Mouse (Mus musculus) stomach, embryonic 14.5 days (tissue): ENCODE measurements at regions not wholly inside any gene's neighbourhood (a gene's known extent, or its start where the extent isn't known, plus 50 kb on each side); places are given as distances from the start of the nearest gene placed in this dataset.
A peak's percentile ranks its signal among the peaks of the same experiment; 100 is the strongest.

Source experiments
- ATAC-seq: fragments of 200-750 bp; cut with Nextera tagmentation; 2 replicates; pipeline ENCODE4 v1.8.0; 2017; ENCODE audit warnings: low read depth, moderate TSS enrichment; ENCODE audit not compliant: insufficient number of reproducible peaks, insufficient read depth, low FRiP score
- H3K27ac ChIP-seq: fragments of 300-500 bp; sonication (generic); 2 replicates; pipeline ENCODE4 v1.5.1; 2014; ENCODE audit warnings: mild to moderate bottlenecking, low read length, moderate library complexity, mixed read lengths
- H3K27me3 ChIP-seq: fragments of 300-500 bp; sonication (generic); 2 replicates; pipeline ENCODE4 v1.6.1; 2014; ENCODE audit warnings: low read length, control low read depth, mixed read lengths; ENCODE audit not compliant: control insufficient read depth, insufficient read depth
- H3K36me3 ChIP-seq: fragments of 300-500 bp; sonication (generic); 2 replicates; pipeline ENCODE4 v1.6.1; 2014; ENCODE audit warnings: mild to moderate bottlenecking, control low read depth, low read length, moderate library complexity, mixed read lengths; ENCODE audit not compliant: control insufficient read depth, insufficient read depth
- H3K4me1 ChIP-seq: fragments of 300-500 bp; sonication (generic); 2 replicates; pipeline ENCODE4 v1.6.1; 2014; ENCODE audit warnings: low read length, control low read depth, mixed read lengths; ENCODE audit not compliant: control insufficient read depth, insufficient read depth
- H3K4me2 ChIP-seq: fragments of 300-500 bp; sonication (generic); replicated peaks from 2 replicates; pipeline ENCODE4 v1.6.1; 2014; ENCODE audit warnings: low read depth, low read length, control low read depth
- H3K4me3 ChIP-seq: fragments of 300-500 bp; sonication (generic); 2 replicates; pipeline ENCODE4 v1.5.1; 2014; ENCODE audit warnings: low read depth, low read length, control low read depth
- H3K9ac ChIP-seq: fragments of 300-500 bp; sonication (generic); replicated peaks from 2 replicates; pipeline ENCODE4 v1.6.1; 2014; ENCODE audit warnings: low read depth, mild to moderate bottlenecking, control low read depth, low read length, moderate library complexity, mixed read lengths
- H3K9me3 ChIP-seq: fragments of 300-500 bp; sonication (generic); 2 replicates; pipeline ENCODE4 v1.6.1; 2016; ENCODE audit warnings: low read depth, low read length, control low read depth; ENCODE audit not compliant: control insufficient read depth
- WGBS: fragments of 180-500 bp; shearing (Covaris S2); extraction: QIAGEN DNeasy Blood & Tissue Kit; methylation state at CpG from one replicate; pipeline ENCODE4 v1.1.7; 2014; 5-methylcytosine and 5-hydroxymethylcytosine counted together

- no peaks in the 10 kb centered on the region for H3K4me1 ChIP-seq
- H3K4me3 ChIP-seq, result no peak overlapping the region
- H3K27ac ChIP-seq, result no peak overlapping the region
- no peaks in the 10 kb centered on the region for H3K9me3 ChIP-seq
- H3K27me3 ChIP-seq, result no peaks in the 10 kb centered on the region
- no peak overlapping the region for H3K9ac ChIP-seq
- 76% methylated on average over 8 of the region's 8 CpGs for WGBS
- ATAC-seq, result no peak
- H3K36me3 ChIP-seq, result no peaks in the 10 kb centered on the region
- no peak overlapping the region for H3K4me2 ChIP-seq
These were observed 456.8 kb downstream of the Kcnj2 start for GRCm38 (mm10) chr11:111522716-111523115.

- no peaks in the 10 kb centered on the region for H3K9me3 ChIP-seq
- H3K4me2 ChIP-seq, result no peak overlapping the region
- no peaks in the 10 kb centered on the region for H3K27me3 ChIP-seq
- ATAC-seq, result no peak
- no peak overlapping the region for H3K27ac ChIP-seq
- H3K9ac ChIP-seq, result no peak overlapping the region
- WGBS, result 58% methylated on average over 8 of the region's 8 CpGs
- H3K4me3 ChIP-seq, result no peak overlapping the region
- no peaks in the 10 kb centered on the region for H3K4me1 ChIP-seq
- H3K36me3 ChIP-seq, result no peaks in the 10 kb centered on the region
These were observed 457.5 kb downstream of the Kcnj2 start for GRCm38 (mm10) chr11:111523465-111523864.

GRCm38 (mm10) chr11:111526010-111526742, 460.2 kb downstream of the Kcnj2 start:
- WGBS, result 75% methylated on average over 6 of the region's 6 CpGs
- no peak for ATAC-seq

GRCm38 (mm10) chr11:111529591-111529990, 463.6 kb downstream of the Kcnj2 start:
- H3K9ac ChIP-seq, result no peak overlapping the region
- no peaks in the 10 kb centered on the region for H3K36me3 ChIP-seq
- no peaks in the 10 kb centered on the region for H3K9me3 ChIP-seq
- 69% methylated on average over 9 of the region's 9 CpGs for WGBS
- no peak overlapping the region for H3K27ac ChIP-seq
- no peak overlapping the region for H3K4me2 ChIP-seq
- H3K4me1 ChIP-seq, result no peaks in the 10 kb centered on the region
- ATAC-seq, result no peak
- no peaks in the 10 kb centered on the region for H3K27me3 ChIP-seq
- no peak overlapping the region for H3K4me3 ChIP-seq

More at GRCm38 (mm10) chr11:111526010-111526742, 460.2 kb downstream of the Kcnj2 start:
- no peak overlapping the region for H3K4me3 ChIP-seq
- no peak overlapping the region for H3K4me2 ChIP-seq
- H3K36me3 ChIP-seq, result no peaks in the 10 kb centered on the region
- H3K9ac ChIP-seq, result no peak overlapping the region
- H3K27ac ChIP-seq, result no peak overlapping the region
- no peaks in the 10 kb centered on the region for H3K9me3 ChIP-seq
- H3K27me3 ChIP-seq, result no peaks in the 10 kb centered on the region
- no peaks in the 10 kb centered on the region for H3K4me1 ChIP-seq

- Histone ChIP-seq H3K4me1 (no peaks in the 10 kb centered on the region), H3K4me3 (no peak overlapping the region), H3K36me3 (no peaks in the 10 kb centered on the region), H3K27me3 (no peaks in the 10 kb centered on the region), H3K9ac (no peak overlapping the region), H3K4me2 (no peak overlapping the region), H3K9me3 (no peaks in the 10 kb centered on the region), H3K27ac (no peak overlapping the region)
- ATAC-seq, result no peak
- 55% methylated on average over 3 of the region's 3 CpGs for WGBS
These were observed 464.9 kb downstream of the Kcnj2 start for GRCm38 (mm10) chr11:111530912-111531311.

- H3K4me1 ChIP-seq, result no peaks in the 10 kb centered on the region
- ATAC-seq, result no peak
- WGBS, result 26% methylated on average over 5 of the region's 5 CpGs
- H3K4me3 ChIP-seq, result no peak overlapping the region
- H3K27me3 ChIP-seq, result no peaks in the 10 kb centered on the region
- H3K9me3 ChIP-seq, result no peaks in the 10 kb centered on the region
- H3K36me3 ChIP-seq, result no peaks in the 10 kb centered on the region
- H3K27ac ChIP-seq, result no peak overlapping the region
- H3K9ac ChIP-seq, result no peak overlapping the region
- no peak overlapping the region for H3K4me2 ChIP-seq
These were observed 466.5 kb downstream of the Kcnj2 start for GRCm38 (mm10) chr11:111532457-111532856.

GRCm38 (mm10) chr11:111536040-111536836, 470.3 kb downstream of the Kcnj2 start:
- Histone ChIP-seq H3K4me2 (peak overlapping the region; percentile 37), H3K27me3 (no peaks in the 10 kb centered on the region), H3K36me3 (no peaks in the 10 kb centered on the region), H3K9ac (no peak overlapping the region), H3K4me1 (peaks cover 3% of the 10 kb centered on the region; the same call in 1 of the 2 replicates), H3K4me3 (no peak overlapping the region), H3K27ac (no peak overlapping the region), H3K9me3 (no peaks in the 10 kb centered on the region)
- no peak for ATAC-seq
- 24% methylated on average over 17 of the region's 17 CpGs for WGBS

GRCm38 (mm10) chr11:111537654-111538053, 471.7 kb downstream of the Kcnj2 start:
- no peaks in the 10 kb centered on the region for H3K9me3 ChIP-seq
- peaks cover 3% of the 10 kb centered on the region; the same call in 1 of the 2 replicates for H3K4me1 ChIP-seq
- H3K27me3 ChIP-seq, result no peaks in the 10 kb centered on the region
- no peak overlapping the region for H3K4me3 ChIP-seq
- no peak overlapping the region for H3K27ac ChIP-seq
- WGBS, result 27% methylated on average over 3 of the region's 3 CpGs
- H3K36me3 ChIP-seq, result no peaks in the 10 kb centered on the region
- no peak overlapping the region for H3K9ac ChIP-seq
- no peak for ATAC-seq
- no peak overlapping the region for H3K4me2 ChIP-seq
